Mouse (Mus musculus) liver, embryonic 13.5 days (tissue): ENCODE measurements around the gene Casp7. TPM values are rescaled to one million over a fixed set of nuclear protein-coding genes. Genes with fewer than 3 reads are reported as not detected.

Source experiments
- ATAC-seq: fragments of 200-750 bp; cut with Nextera tagmentation; 2 replicates; pipeline ENCODE4 v1.8.0; 2017; ENCODE audit warnings: low read depth, mild to moderate bottlenecking, moderate number of reproducible peaks, moderate library complexity
- DNase-seq: peaks from one replicate; pipeline ENCODE4 v3.0.0; 2022
- H3K27ac ChIP-seq: fragments of 300-500 bp; sonication (generic); 2 replicates; pipeline ENCODE4 v1.5.1; 2015; ENCODE audit warnings: moderate library complexity, mild to moderate bottlenecking, inconsistent platforms
- H3K27me3 ChIP-seq: fragments of 300-500 bp; sonication (generic); 2 replicates; pipeline ENCODE4 v1.6.1; 2015; ENCODE audit warnings: mild to moderate bottlenecking, inconsistent platforms
- H3K36me3 ChIP-seq: fragments of 300-500 bp; sonication (generic); 2 replicates; pipeline ENCODE4 v1.6.1; 2015; ENCODE audit warnings: mild to moderate bottlenecking, inconsistent platforms
- H3K4me1 ChIP-seq: fragments of 300-500 bp; sonication (generic); replicated peaks from 2 replicates; pipeline ENCODE4 v1.6.1; 2015; ENCODE audit warnings: inconsistent platforms
- H3K4me2 ChIP-seq: fragments of 300-500 bp; sonication (generic); 2 replicates; pipeline ENCODE4 v1.6.1; 2015; ENCODE audit warnings: inconsistent platforms, mild to moderate bottlenecking, moderate library complexity
- H3K4me3 ChIP-seq: fragments of 300-500 bp; sonication (generic); replicated peaks from 2 replicates; pipeline ENCODE4 v1.5.1; 2015; ENCODE audit warnings: mild to moderate bottlenecking, inconsistent platforms
- H3K9ac ChIP-seq: fragments of 300-500 bp; sonication (generic); 2 replicates; pipeline ENCODE4 v1.6.1; 2015; ENCODE audit warnings: mild to moderate bottlenecking, inconsistent platforms
- H3K9me3 ChIP-seq: fragments of 300-500 bp; sonication (generic); replicated peaks from 2 replicates; pipeline ENCODE4 v1.6.1; 2016; ENCODE audit warnings: inconsistent platforms
- WGBS: fragments of 180-500 bp; shearing (Covaris S2); methylation state at CpG from one replicate; pipeline ENCODE4 v1.1.7; 2015; ENCODE audit not compliant: insufficient replicate concordance; 5-methylcytosine and 5-hydroxymethylcytosine counted together
- polyA plus RNA-seq: library from polyadenylated mRNA; unstranded; fragments of >200 nt; fragmentation: Nextera tagmentation; extraction: Ambion mirVana; gene quantifications from 2 replicates; pipeline ENCODE4 v1.2.1, GENCODE M21; 2015

The Casp7 gene
- polyA plus RNA-seq, 1 experiment from 2014 or later, result 15.4 TPM

DNA sequence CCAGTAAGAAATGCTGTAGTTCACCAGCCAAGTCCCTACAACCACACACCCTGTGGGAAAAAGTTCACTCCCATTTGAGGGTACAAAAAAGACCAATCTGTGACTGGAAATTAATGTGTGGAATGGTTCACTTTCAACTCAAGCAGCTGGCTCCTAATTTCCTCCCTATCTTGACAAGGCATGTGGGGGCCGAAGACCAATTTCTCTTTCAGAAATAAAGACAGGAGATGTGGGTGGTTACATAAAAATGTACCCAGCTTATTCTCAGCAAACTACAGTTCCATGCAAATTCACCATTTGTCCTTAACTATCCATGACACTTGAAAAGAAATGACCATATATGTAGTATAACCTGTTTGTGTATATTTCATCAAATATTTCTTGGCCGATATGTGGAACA is 55.5 kb downstream of the Casp7 start:
- WGBS, result 79% methylated on average over 2 of the region's 2 CpGs
- Histone ChIP-seq H3K27me3 (0 out of 2 replicates have a peak, but pooled peaks cover 19% of the 10 kb centered on the region), H3K36me3 (no peaks in the 10 kb centered on the region), H3K9ac (no peak overlapping the region), H3K4me2 (no peak overlapping the region), H3K4me1 (no peaks in the 10 kb centered on the region), H3K4me3 (no peak overlapping the region), H3K27ac (no peak overlapping the region), H3K9me3 (no peaks in the 10 kb centered on the region)
- ATAC-seq (no peak), DNase-seq (no peak)

- no peaks in the 10 kb centered on the region for H3K4me1 ChIP-seq
- H3K4me3 ChIP-seq, result no peak overlapping the region
- H3K27me3 ChIP-seq, result 0 out of 2 replicates have a peak, but pooled peaks cover 19% of the 10 kb centered on the region
- H3K9ac ChIP-seq, result no peak overlapping the region
- H3K36me3 ChIP-seq, result no peaks in the 10 kb centered on the region
- 38% methylated on average over 4 of the region's 4 CpGs for WGBS
- DNase-seq, result no peak
- no peaks in the 10 kb centered on the region for H3K9me3 ChIP-seq
- no peak overlapping the region for H3K4me2 ChIP-seq
- ATAC-seq, result no peak
- H3K27ac ChIP-seq, result no peak overlapping the region
These were observed 57.9 kb downstream of the Casp7 start for GRCm38 (mm10) chr19:56454862-56455261.

- ATAC-seq, result no peak
- Histone ChIP-seq H3K4me1 (no peaks in the 10 kb centered on the region), H3K4me3 (no peak overlapping the region), H3K36me3 (no peaks in the 10 kb centered on the region), H3K9me3 (no peaks in the 10 kb centered on the region), H3K4me2 (no peak overlapping the region), H3K27ac (no peak overlapping the region), H3K27me3 (0 out of 2 replicates have a peak, but pooled peaks cover 19% of the 10 kb centered on the region), H3K9ac (no peak overlapping the region)
- no peak for DNase-seq
- WGBS, result 16% methylated on average over 2 of the region's 2 CpGs
These were observed 58.4 kb downstream of the Casp7 start for GRCm38 (mm10) chr19:56455369-56455768.

GRCm38 (mm10) chr19:56457569-56457968 is 60.6 kb downstream of the Casp7 start:
- Histone ChIP-seq H3K4me1 (no peaks in the 10 kb centered on the region), H3K9ac (no peak overlapping the region), H3K4me2 (no peak overlapping the region), H3K27ac (no peak overlapping the region), H3K4me3 (no peak overlapping the region), H3K9me3 (no peaks in the 10 kb centered on the region), H3K36me3 (no peaks in the 10 kb centered on the region), H3K27me3 (0 out of 2 replicates have a peak, but pooled peaks cover 16% of the 10 kb centered on the region)
- DNase-seq, result no peak
- ATAC-seq, result no peak
- 62% methylated on average over 4 of the region's 4 CpGs for WGBS

DNA sequence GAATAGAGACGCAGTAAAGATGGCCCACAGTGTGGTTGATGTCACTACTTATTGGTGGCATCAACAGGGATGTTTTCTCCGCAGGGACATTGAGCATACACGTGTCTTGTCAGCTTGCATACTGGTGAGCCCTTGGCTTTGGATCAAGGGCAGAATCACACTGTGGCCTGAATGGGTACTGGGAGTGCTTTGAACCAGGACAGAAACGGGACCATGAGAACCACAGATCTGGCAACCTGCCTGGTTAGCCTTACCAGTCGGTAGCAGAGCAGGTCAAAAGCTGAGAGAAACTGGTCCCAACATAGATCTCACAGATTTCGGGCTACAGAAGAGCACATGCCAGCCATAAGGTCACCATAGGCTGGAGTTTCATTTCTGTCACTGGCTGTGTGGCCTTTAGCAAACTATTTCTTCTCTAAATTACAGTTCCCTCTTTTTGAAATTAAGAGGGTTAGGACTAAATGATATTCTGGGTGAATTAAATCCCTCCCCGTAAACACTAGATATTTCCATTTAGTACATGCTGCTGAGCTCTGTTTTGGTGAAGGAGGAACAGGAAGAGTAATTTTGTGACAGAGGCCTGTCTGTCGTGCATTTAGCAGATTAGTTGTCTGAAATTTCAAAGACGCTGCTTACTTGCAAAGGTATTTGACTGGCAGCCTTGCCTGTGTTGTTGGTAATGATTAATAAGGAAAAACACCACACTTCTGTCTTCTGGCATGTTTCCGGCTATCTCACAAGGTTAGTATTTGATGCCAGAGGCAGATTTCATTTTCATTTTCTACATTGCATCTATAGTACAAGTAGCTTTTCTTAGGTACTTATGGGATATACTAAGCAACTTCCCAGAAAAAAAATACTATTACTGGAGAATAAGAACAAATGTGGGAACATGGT is 62.5 kb downstream of the Casp7 start:
- H3K9me3 ChIP-seq, result no peaks in the 10 kb centered on the region
- 65% methylated on average over 10 of the region's 10 CpGs for WGBS
- H3K36me3 ChIP-seq, result no peaks in the 10 kb centered on the region
- no peak overlapping the region for H3K9ac ChIP-seq
- H3K4me2 ChIP-seq, result no peak overlapping the region
- no peak overlapping the region for H3K4me3 ChIP-seq
- no peaks in the 10 kb centered on the region for H3K4me1 ChIP-seq
- H3K27ac ChIP-seq, result no peak overlapping the region
- no peak for ATAC-seq
- 0 out of 2 replicates have a peak, but pooled peaks cover 13% of the 10 kb centered on the region for H3K27me3 ChIP-seq
- no peak for DNase-seq

GRCm38 (mm10) chr19:56460241-56460640 is 63.3 kb downstream of the Casp7 start:
- 0 out of 2 replicates have a peak, but pooled peaks cover 10% of the 10 kb centered on the region for H3K27me3 ChIP-seq
- no peak overlapping the region for H3K9ac ChIP-seq
- H3K27ac ChIP-seq, result no peak overlapping the region
- ATAC-seq (no peak), DNase-seq (no peak)
- H3K9me3 ChIP-seq, result no peaks in the 10 kb centered on the region
- no peak overlapping the region for H3K4me3 ChIP-seq
- no peak overlapping the region for H3K4me2 ChIP-seq
- H3K36me3 ChIP-seq, result no peaks in the 10 kb centered on the region
- no peaks in the 10 kb centered on the region for H3K4me1 ChIP-seq
- 69% methylated on average over 2 of the region's 2 CpGs for WGBS

DNA sequence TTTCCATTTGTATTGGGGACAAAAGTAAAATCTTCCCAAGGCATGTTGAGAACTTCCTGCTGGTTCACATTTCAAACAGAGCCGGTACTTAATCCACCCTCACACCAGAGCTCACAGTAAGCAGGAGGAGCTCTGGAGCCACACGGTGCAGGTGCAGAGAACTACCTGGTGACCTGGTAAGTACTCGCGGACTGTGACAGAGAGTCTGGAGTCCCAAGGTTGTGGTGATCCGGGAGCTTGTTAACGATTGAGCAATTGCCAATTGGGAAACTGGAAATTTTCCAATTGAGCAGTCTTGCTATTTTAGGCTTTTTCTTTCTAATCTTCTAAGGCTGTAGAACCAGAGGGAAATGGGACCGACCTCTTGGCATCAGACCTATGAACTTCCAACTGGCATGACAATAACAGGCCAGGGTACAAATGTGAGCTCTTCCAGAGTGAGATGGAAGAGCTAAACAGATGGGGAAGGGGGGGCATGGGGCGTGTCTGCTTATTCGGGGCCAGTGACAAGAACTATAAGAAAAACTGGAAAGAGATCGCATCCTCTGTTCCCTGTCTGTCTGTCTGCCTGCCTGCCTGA is 64.7 kb downstream of the Casp7 start, which contains the start of gene Plekhs1:
Gene Plekhs1, plus strand, starts transcription at position 119 of the 580 bp plus-strand sequence.
- H3K4me3 ChIP-seq, result no peak within 1 kb of the TSS
- H3K27ac ChIP-seq, result no peak within 1 kb of the TSS
- H3K9me3 ChIP-seq, result no peaks in the 10 kb centered on the region
- no peak within 1 kb of the TSS for H3K4me2 ChIP-seq
- H3K27me3 ChIP-seq, result no peaks in the 10 kb centered on the region
- H3K36me3 ChIP-seq, result no peaks in the 10 kb centered on the region
- no peaks in the 10 kb centered on the region for H3K4me1 ChIP-seq
- DNase-seq, result no peak
- WGBS, result 61% methylated on average over 10 of the region's 10 CpGs
- no peak for ATAC-seq
- H3K9ac ChIP-seq, result no peak within 1 kb of the TSS

DNA sequence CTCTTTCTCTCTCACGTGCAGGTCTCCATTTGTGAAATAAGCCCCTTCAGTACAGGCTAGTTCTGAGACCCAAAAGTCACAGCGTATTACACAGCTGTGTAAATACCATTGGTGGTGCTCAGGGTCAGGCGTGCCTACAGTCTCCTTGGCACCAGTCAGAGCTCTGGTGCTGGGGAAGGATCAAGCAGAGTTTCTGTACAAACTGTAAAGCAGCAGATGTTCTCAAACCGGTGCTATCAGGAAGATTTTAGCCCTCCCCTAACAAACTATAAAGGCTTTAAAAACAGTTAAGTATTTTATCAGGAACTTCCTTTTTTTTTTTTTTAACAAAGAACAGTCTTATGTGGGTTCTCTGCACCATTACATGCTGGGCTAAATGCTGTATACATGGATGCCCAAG is 65.9 kb downstream of the Casp7 start:
- Histone ChIP-seq H3K4me3 (no peak overlapping the region), H3K4me2 (no peak overlapping the region), H3K4me1 (no peaks in the 10 kb centered on the region), H3K9ac (no peak overlapping the region), H3K27me3 (no peaks in the 10 kb centered on the region), H3K36me3 (no peaks in the 10 kb centered on the region), H3K27ac (no peak overlapping the region), H3K9me3 (no peaks in the 10 kb centered on the region)
- DNase-seq, result no peak
- WGBS, result 55% methylated on average over 4 of the region's 4 CpGs
- no peak for ATAC-seq

DNA sequence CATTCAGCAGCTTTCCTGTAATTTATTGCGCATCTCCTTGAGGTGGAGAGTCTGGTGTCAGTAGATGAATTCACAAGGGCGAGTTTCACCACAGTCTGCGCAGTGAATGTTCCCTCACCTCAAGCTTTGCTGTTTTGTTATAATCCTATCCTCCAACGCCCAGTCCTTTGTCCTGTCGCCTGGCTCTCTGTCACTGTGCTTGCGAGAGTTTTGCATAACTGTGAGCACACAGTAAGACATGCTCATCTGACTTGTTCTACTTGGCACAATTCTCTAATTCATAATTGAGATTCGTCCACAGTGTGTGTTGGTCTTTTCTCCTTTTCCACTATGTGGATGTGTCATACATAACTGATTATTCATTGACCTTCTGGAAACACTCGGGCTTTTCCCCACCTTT is 69.6 kb downstream of the Casp7 start:
- no peaks in the 10 kb centered on the region for H3K27me3 ChIP-seq
- no peak overlapping the region for H3K9ac ChIP-seq

GRCm38 (mm10) chr19:56470286-56471020 is 73.5 kb downstream of the Casp7 start:
- Histone ChIP-seq H3K36me3 (no peaks in the 10 kb centered on the region), H3K27me3 (0 out of 2 replicates have a peak, but pooled peaks cover 3% of the 10 kb centered on the region), H3K4me1 (peaks cover 9% of the 10 kb centered on the region), H3K4me3 (no peak overlapping the region), H3K4me2 (no peak overlapping the region), H3K9me3 (no peaks in the 10 kb centered on the region), H3K9ac (no peak overlapping the region), H3K27ac (no peak overlapping the region)
- 78% methylated on average over 14 of the region's 14 CpGs for WGBS
- DNase-seq (no peak), ATAC-seq (no peak)

More for the DNA sequence above, 69.6 kb downstream of the Casp7 start:
- Histone ChIP-seq H3K4me1 (no peaks in the 10 kb centered on the region), H3K9me3 (no peaks in the 10 kb centered on the region), H3K4me2 (no peak overlapping the region), H3K4me3 (no peak overlapping the region), H3K36me3 (no peaks in the 10 kb centered on the region), H3K27ac (no peak overlapping the region)
- WGBS, result 71% methylated on average over 8 of the region's 8 CpGs
- ATAC-seq (no peak), DNase-seq (no peak)

DNA sequence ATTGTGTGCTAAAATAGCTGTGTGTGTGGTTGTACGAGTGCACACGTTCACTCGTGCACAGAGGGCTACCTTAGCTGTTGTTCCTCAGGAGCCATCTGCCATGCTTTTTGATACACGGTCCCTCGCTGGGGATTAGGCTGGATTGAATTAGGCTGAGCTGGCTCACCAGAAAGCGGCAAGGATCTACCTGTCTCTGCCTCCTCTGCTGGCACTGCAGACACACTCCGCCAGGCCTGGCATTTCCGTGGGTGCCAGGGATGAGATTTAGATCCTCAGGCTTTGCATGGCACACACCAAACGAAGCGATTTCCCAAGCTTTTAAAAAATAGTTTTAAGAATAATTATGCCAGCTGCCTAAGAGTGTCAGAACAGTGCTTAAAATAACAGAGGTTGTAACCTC is 75.0 kb downstream of the Casp7 start:
- Histone ChIP-seq H3K36me3 (no peaks in the 10 kb centered on the region), H3K9me3 (no peaks in the 10 kb centered on the region), H3K9ac (no peak overlapping the region), H3K4me3 (no peak overlapping the region), H3K4me2 (no peak overlapping the region), H3K27me3 (0 out of 2 replicates have a peak, but pooled peaks cover 7% of the 10 kb centered on the region), H3K4me1 (peaks cover 12% of the 10 kb centered on the region), H3K27ac (no peak overlapping the region)
- ATAC-seq (no peak), DNase-seq (no peak)
- WGBS, result 66% methylated on average over 10 of the region's 10 CpGs
